8 mouse cellular contexts compared by ENCODE assay signal in the genomic region with DNA sequence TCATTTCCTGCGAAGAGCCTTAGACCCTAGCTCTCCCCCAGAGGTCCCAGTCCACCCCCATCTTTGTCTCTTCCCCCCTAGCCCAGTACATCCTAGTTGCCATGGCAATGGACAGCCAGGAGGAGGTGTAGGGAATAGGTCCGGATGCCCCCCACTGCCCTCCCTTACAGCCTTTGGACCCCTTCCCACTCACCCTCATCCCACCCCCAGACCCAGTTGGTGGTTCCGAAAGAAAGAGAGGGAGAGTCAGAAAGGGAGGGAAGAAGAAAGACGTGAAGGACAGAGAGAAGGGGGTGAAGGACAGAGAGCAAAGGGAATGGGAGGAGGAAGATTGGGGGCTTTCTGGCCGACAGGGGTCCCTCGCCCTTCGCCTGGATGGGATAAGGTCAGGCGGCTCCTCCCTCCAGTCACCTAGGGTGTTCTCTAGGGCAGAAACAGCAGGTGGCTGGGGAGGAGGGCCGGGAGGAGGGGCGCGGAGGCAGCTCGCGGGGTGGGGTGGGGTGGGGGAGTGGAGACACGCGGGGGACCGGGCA. TPM values are rescaled to one million over a fixed set of nuclear protein-coding genes. Genes with fewer than 3 reads are reported as not detected.
DNase-seq lines count a peak whose midpoint lies in the region; ATAC-seq and TF ChIP-seq lines count a peak whose summit lies in the region.

No protein-coding gene starts in this region.

- TF ChIP-seq CTCF in heart, adult 2 months (IDR thresholded peaks at IDR 0.05): no peak
- no peak for TF ChIP-seq CTCF in testis, adult 2 months (IDR thresholded peaks at IDR 0.05; ENCODE audit: control insufficient read depth, insufficient read depth, insufficient replicate concordance, low read depth, low read length)

- no peak for ATAC-seq in limb, embryonic 12.5 days (ENCODE audit: insufficient number of reproducible peaks, insufficient read depth, low FRiP score, low TSS enrichment, low read depth)
- ATAC-seq in stomach, embryonic 16.5 days (ENCODE audit: insufficient read depth, low FRiP score): peak; percentile 4; the same call in 1 of the 2 replicates

- peaks cover 1% of the 10 kb centered on the region; the same call in 1 of the 2 replicates for H3K4me1 ChIP-seq in heart, adult 2 months (ENCODE audit: control insufficient read depth, insufficient read depth, low read length)
- peaks cover 4% of the 10 kb centered on the region for H3K4me1 ChIP-seq in testis, adult 2 months (ENCODE audit: control insufficient read depth, insufficient read depth, low read length)
- H3K4me1 ChIP-seq in limb, embryonic 12.5 days (replicated peaks): peaks cover 76% of the 10 kb centered on the region
- H3K4me1 ChIP-seq in stomach, embryonic 16.5 days (ENCODE audit: control insufficient read depth, insufficient read depth, low read length): peaks cover 9% of the 10 kb centered on the region

- H3K27me3 ChIP-seq in heart, adult 2 months (ENCODE audit: control insufficient read depth, insufficient read depth, low read length): no peaks in the 10 kb centered on the region
- no peaks in the 10 kb centered on the region for H3K27me3 ChIP-seq in testis, adult 2 months (ENCODE audit: control insufficient read depth, insufficient read depth, low read length)
- peaks cover 38% of the 10 kb centered on the region for H3K27me3 ChIP-seq in limb, embryonic 12.5 days
- peaks cover 12% of the 10 kb centered on the region; the same call in 1 of the 2 replicates for H3K27me3 ChIP-seq in stomach, embryonic 16.5 days (ENCODE audit: control insufficient read depth, insufficient read depth, low read length)

- H3K79me2 ChIP-seq in heart, adult 2 months (replicated peaks; ENCODE audit: control insufficient read depth, insufficient read depth, low read length): no peaks in the 10 kb centered on the region

- intact Hi-C loops in heart, adult 2 months (cut with DNase I): loop anchor here (5.0 kb wide), 1 partner anchor 219 kb away; no protein-coding TSS in a partner anchor

- peak overlapping the region; percentile 94 for H3K4me2 ChIP-seq in limb, embryonic 12.5 days
- H3K4me2 ChIP-seq in stomach, embryonic 16.5 days (ENCODE audit: low read depth, low read length): peak overlapping the region; percentile 92

- no peaks in the 10 kb centered on the region for H3K36me3 ChIP-seq in heart, adult 2 months (ENCODE audit: control insufficient read depth, insufficient read depth, low read length)
- H3K36me3 ChIP-seq in testis, adult 2 months (ENCODE audit: control insufficient read depth, insufficient read depth, low read length): no peaks in the 10 kb centered on the region
- no peaks in the 10 kb centered on the region for H3K36me3 ChIP-seq in limb, embryonic 12.5 days
- H3K36me3 ChIP-seq in stomach, embryonic 16.5 days (ENCODE audit: control insufficient read depth, insufficient read depth, low read length): no peaks in the 10 kb centered on the region

- 1% methylated on average over 11 of the region's 16 CpGs for WGBS in heart, adult 2 months
- WGBS in limb, embryonic 12.5 days: 3% methylated on average over 8 of the region's 16 CpGs
- WGBS in stomach, embryonic 16.5 days: 2% methylated on average over 13 of the region's 16 CpGs

- peak overlapping the region; percentile 42 for H3K4me3 ChIP-seq in heart, adult 2 months
- H3K4me3 ChIP-seq in testis, adult 2 months (ENCODE audit: control insufficient read depth, low read depth, low read length): peak overlapping the region; percentile 48
- peak overlapping the region; percentile 59 for H3K4me3 ChIP-seq in limb, embryonic 12.5 days (replicated peaks)
- H3K4me3 ChIP-seq in stomach, embryonic 16.5 days (replicated peaks; ENCODE audit: low read length): peak overlapping the region; percentile 60

- no peaks in the 10 kb centered on the region for H3K9me3 ChIP-seq in limb, embryonic 12.5 days
- H3K9me3 ChIP-seq in stomach, embryonic 16.5 days (replicated peaks; ENCODE audit: control insufficient read depth, low read length): no peaks in the 10 kb centered on the region

- DNase-seq in heart, adult 2 months: no peak
- no peak for DNase-seq in heart, postnatal 4 days
- no peak for DNase-seq in testis, postnatal 10 days (ENCODE audit: low spot score)
- no peak for DNase-seq in MN1 (ENCODE audit: low spot score)
- no peak for DNase-seq in kidney, adult 18-20 months

- TF ChIP-seq POLR2A in heart, adult 2 months (IDR thresholded peaks at IDR 0.05; ENCODE audit: insufficient read depth, low read depth, low read length): no peak
- TF ChIP-seq POLR2A in testis, adult 2 months (IDR thresholded peaks at IDR 0.05; ENCODE audit: control insufficient read depth, low read depth, low read length): no peak

- no peak overlapping the region for H3K27ac ChIP-seq in heart, adult 2 months
- H3K27ac ChIP-seq in testis, adult 2 months (ENCODE audit: control insufficient read depth, insufficient read depth, low read depth, low read length): no peak overlapping the region
- H3K27ac ChIP-seq in limb, embryonic 12.5 days: 0 out of 2 replicates have a peak overlapping the region, but pooled peaks have one; percentile 59
- H3K27ac ChIP-seq in stomach, embryonic 16.5 days (ENCODE audit: low read length): no peak overlapping the region

- TF ChIP-seq EP300 in heart, adult 2 months (IDR thresholded peaks at IDR 0.05; ENCODE audit: insufficient read depth, low read depth, low read length): no peak

- H3K9ac ChIP-seq in heart, adult 2 months (ENCODE audit: low read depth, low read length): peak overlapping the region; percentile 26; the same call in 1 of the 2 replicates
- peak overlapping the region; percentile 79 for H3K9ac ChIP-seq in limb, embryonic 12.5 days (replicated peaks)
- peak overlapping the region; percentile 82 for H3K9ac ChIP-seq in stomach, embryonic 16.5 days (ENCODE audit: low read length)

RNA-seq across cellular contexts. Expression of a gene that starts 0.6 kb away (rescaled TPM):
- under 1 TPM; 0.41 to 0.44 TPM for total RNA-seq in heart, adult 2 months (2021)
- 1.0 and 1.4 TPM in 2 replicates for polyA plus RNA-seq in heart, adult 2 months (2012; rRNA removed)
- 1 to 10 TPM; 5.7 to 7.4 TPM for total RNA-seq in heart, postnatal 4 days (2021)
- polyA plus RNA-seq in testis, adult 2 months (2012; rRNA removed): 9.0 and 9.6 TPM in 2 replicates
- 2.5 and 2.7 TPM in 2 replicates for polyA plus RNA-seq in limb, embryonic 12.5 days (2016; fragmentation: Nextera tagmentation; extraction: Ambion mirVana)
- polyA plus RNA-seq in stomach, embryonic 16.5 days (2015; fragmentation: Nextera tagmentation; extraction: Ambion mirVana): 1.1 and 1.7 TPM in 2 replicates

RNA-seq across cellular contexts. Expression of a gene that starts 5.6 kb away (rescaled TPM):
- total RNA-seq in heart, adult 2 months (2021): 10 to 100 TPM in 1 of 2 experiments, 1 to 10 TPM in 1; 6.9 to 10.6 TPM
- 15.5 and 16.2 TPM in 2 replicates for polyA plus RNA-seq in heart, adult 2 months (2012; rRNA removed)
- 10 to 100 TPM; 30.0 to 31.6 TPM for total RNA-seq in heart, postnatal 4 days (2021)
- 1.5 and 2.8 TPM in 2 replicates for polyA plus RNA-seq in testis, adult 2 months (2012; rRNA removed)
- polyA plus RNA-seq in limb, embryonic 12.5 days (2016; fragmentation: Nextera tagmentation; extraction: Ambion mirVana): 59.8 and 61.4 TPM in 2 replicates
- 9.9 and 11.5 TPM in 2 replicates for polyA plus RNA-seq in stomach, embryonic 16.5 days (2015; fragmentation: Nextera tagmentation; extraction: Ambion mirVana)

RNA-seq across cellular contexts. Expression of a gene that starts 23.1 kb away (rescaled TPM):
- total RNA-seq in heart, adult 2 months (2021): 10 to 100 TPM in 1 of 2 experiments, 1 to 10 TPM in 1; 6.1 to 10.9 TPM
- 6.9 and 14.0 TPM in 2 replicates for polyA plus RNA-seq in heart, adult 2 months (2012; rRNA removed)
- 1 to 10 TPM; 2.6 to 3.9 TPM for total RNA-seq in heart, postnatal 4 days (2021)
- polyA plus RNA-seq in testis, adult 2 months (2012; rRNA removed): 0.07 TPM in 1 of 2 replicates, not detected in the other
- polyA plus RNA-seq in limb, embryonic 12.5 days (2016; fragmentation: Nextera tagmentation; extraction: Ambion mirVana): 0.81 and 1.0 TPM in 2 replicates
- polyA plus RNA-seq in stomach, embryonic 16.5 days (2015; fragmentation: Nextera tagmentation; extraction: Ambion mirVana): 0.66 and 1.5 TPM in 2 replicates

RNA-seq across cellular contexts. Expression of a gene that starts 24.8 kb away (rescaled TPM):
- under 1 TPM; 0.34 to 0.57 TPM for total RNA-seq in heart, adult 2 months (2021)
- 0.53 and 0.66 TPM in 2 replicates for polyA plus RNA-seq in heart, adult 2 months (2012; rRNA removed)
- total RNA-seq in heart, postnatal 4 days (2021): under 1 TPM; 0.41 to 0.55 TPM
- 0.53 and 0.67 TPM in 2 replicates for polyA plus RNA-seq in testis, adult 2 months (2012; rRNA removed)
- 0.15 TPM in 1 of 2 replicates, not detected in the other for polyA plus RNA-seq in limb, embryonic 12.5 days (2016; fragmentation: Nextera tagmentation; extraction: Ambion mirVana)
- 0.46 TPM in 2 replicates for polyA plus RNA-seq in stomach, embryonic 16.5 days (2015; fragmentation: Nextera tagmentation; extraction: Ambion mirVana)

RNA-seq across cellular contexts. Expression of a gene that starts 33.8 kb away (rescaled TPM):
- total RNA-seq in heart, adult 2 months (2021): under 1 TPM; 0.32 to 0.70 TPM
- 0.72 and 1.9 TPM in 2 replicates for polyA plus RNA-seq in heart, adult 2 months (2012; rRNA removed)
- total RNA-seq in heart, postnatal 4 days (2021): 10 to 100 TPM; 77.8 to 82.6 TPM
- 218 and 250 TPM in 2 replicates for polyA plus RNA-seq in testis, adult 2 months (2012; rRNA removed)
- 200 and 202 TPM in 2 replicates for polyA plus RNA-seq in limb, embryonic 12.5 days (2016; fragmentation: Nextera tagmentation; extraction: Ambion mirVana)
- polyA plus RNA-seq in stomach, embryonic 16.5 days (2015; fragmentation: Nextera tagmentation; extraction: Ambion mirVana): 129 and 138 TPM in 2 replicates

Comparison
In these comparisons a context has a peak if more than half of its experiments do, and no peak if none do; other contexts are left out.
1. H3K9ac ChIP-seq: peak in every context shown above with its lines; median percentile 82 in stomach, embryonic 16.5 days; 79 in limb, embryonic 12.5 days; 26 in heart, adult 2 months.